Mouse (Mus musculus) testis, postnatal 10 days (tissue): ENCODE measurements around the gene Lias.

Experiments
- DNase-seq: peaks from one replicate; pipeline ENCODE4 v3.0.0; 2021; ENCODE audit warnings: low spot score

Gene Lias

DNA sequence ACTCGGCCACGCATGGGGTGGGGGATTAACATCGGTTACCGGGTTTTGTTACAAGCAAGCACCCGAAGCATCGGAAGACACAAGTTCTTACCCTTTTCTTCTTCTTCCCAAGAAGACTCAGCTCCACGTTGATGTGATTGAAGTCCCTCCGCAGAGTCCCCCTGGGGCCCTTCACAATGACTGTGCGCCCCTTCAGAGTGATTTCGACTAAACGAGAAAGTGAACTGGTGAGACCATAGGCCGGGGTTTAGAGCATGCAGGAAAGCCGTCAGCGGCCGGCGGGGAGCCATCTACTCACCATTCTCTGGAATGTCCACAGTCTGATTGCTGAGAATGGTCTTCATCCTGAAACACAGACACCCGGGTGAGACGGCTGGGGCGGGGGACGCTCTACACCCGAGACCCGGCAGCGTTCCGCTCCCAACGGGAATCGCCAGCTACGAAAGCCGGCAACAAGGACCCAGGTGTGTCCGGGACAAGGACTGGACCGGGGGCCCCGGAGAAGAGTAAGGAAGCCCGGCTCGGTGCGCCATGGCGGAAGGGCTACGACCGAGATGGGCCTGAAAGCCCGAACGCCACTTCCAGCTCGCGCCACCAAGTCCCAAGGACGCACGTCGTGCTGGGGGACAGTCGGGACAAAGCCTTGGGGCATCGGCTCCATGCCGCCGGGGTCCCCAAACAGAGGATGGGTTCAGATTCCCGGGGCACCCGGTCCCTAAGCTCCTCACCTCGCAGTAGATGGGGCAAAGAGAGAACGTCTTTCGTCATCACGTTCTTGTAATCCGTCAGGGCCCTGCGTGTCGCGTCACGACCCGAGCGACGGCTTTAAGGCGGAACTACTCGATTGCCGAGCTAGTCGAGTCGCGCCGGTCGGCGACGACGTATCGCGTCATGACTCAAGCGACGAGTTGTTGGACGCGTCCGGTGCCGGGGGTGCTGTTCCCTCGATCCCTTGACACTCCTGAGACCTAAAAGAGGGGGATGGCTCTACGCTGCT is at the start of gene Lias, which contains the start of gene Rpl9:
Gene Lias, plus strand, starts transcription at position 850 of the 997 bp plus-strand sequence.
Gene Rpl9, minus strand, starts transcription at position 797 of the 997 bp plus-strand sequence.
- DNase-seq, result peak; percentile 99

- DNase-seq, result no peak
Measured at GRCm38 (mm10) chr5:65348168-65348567, 43.1 kb upstream of the Lias start, which contains the start of gene Klb. Gene Klb (plus strand): TSS chr5:65348314.

DNA sequence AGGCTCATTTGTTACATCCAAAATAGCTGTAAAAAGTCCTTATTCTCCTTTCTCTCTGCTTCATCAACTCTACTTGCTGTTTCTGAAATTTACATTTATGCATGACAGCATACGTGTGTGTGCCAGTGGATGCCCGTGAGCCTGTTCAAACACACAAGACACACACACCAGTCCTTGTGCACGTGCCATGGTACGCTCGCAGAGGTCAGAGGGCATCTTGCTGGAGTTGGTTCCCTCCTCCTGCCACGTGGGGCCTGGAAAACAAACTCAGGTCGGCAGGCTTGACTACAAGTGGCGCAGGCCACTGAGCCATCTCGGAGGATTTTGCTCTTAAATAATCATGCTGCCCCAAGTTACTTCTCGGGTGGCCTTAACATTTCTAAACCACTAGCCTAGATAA is 40.8 kb upstream of the Lias start:
- DNase-seq, result no peak

GRCm38 (mm10) chr5:65354097-65354496 is 37.2 kb upstream of the Lias start:
- DNase-seq, result no peak

GRCm38 (mm10) chr5:65354985-65355384 is 36.3 kb upstream of the Lias start:
- DNase-seq, result no peak

DNA sequence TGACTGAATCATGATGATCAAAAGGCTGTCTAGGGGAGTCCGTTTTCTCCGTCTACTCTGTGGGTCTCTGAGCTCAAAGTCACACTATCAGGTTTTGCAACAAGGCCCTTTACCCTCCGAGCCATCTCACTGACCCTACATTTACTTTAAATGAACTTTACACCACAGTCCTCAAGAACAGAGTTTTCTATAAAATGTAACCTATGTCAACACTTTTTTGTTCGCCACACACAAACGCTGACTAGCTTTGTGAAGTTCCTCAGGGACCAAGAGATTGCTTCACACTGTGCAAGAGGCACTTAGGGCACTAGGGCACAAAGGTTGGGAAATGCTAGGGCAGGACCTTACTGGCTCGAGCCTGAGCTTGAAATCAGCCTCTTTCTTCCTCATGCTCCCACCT is 34.4 kb upstream of the Lias start:
- no peak for DNase-seq

DNA sequence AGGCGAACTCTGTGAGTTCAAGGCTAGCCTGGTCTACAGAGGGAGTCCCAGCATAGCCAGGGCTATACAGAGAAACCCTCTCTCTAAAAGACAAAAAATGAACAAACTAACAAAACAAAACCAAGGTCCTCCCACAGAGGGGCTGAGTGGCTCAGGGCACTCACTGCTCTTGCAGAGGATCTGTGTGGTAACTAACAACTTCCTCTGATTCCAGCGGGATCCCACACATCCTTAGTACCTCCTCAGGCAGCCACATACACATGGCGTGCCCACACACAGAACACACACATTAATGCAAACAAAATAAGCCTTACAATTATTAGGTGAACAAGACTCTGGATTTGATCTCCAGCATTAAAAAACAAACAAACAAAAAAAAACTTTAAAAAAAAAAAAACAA is 33.5 kb upstream of the Lias start:
- DNase-seq, result no peak

- no peak for DNase-seq
Measured at GRCm38 (mm10) chr5:65367837-65368236, 23.5 kb upstream of the Lias start.

DNA sequence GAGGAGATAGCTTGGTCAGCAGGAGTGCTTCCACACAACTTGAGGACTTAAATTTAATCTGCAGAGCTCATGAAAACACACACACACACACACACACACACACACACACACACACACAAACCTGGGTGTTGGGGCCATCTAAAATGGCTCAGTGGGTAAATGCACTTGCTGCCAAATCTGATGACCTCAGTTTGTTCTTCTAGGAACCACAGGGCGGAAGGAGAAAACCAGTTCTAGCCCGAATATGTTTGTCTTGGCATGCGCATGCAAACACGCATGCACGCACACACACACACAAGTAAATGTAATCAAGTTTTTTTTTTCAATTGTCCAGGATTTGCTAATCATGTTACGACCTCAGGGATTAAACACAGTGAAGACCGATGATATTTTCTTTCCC is 19.7 kb upstream of the Lias start:
- no peak for DNase-seq

GRCm38 (mm10) chr5:65374746-65375145 is 16.6 kb upstream of the Lias start:
- DNase-seq, result no peak

DNA sequence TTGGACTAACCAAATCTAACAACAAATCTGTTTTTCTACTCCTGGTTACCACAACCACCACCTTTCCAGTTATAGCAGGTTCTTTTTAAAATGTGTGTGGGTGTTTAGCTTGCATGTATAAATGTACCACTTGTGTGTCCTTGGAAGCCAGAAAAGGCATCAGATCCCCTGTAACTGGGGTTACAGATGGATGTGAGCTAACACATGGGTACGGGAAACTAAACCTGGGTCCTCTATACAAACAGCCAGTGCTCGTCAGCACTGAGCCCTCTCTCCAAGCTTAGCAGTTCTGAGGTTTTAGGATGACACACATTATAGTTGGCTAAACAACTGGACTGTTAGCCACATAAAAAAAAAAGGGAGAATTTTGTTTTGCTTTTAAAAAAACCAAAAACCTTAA is 5.6 kb upstream of the Lias start:
- no peak for DNase-seq

DNA sequence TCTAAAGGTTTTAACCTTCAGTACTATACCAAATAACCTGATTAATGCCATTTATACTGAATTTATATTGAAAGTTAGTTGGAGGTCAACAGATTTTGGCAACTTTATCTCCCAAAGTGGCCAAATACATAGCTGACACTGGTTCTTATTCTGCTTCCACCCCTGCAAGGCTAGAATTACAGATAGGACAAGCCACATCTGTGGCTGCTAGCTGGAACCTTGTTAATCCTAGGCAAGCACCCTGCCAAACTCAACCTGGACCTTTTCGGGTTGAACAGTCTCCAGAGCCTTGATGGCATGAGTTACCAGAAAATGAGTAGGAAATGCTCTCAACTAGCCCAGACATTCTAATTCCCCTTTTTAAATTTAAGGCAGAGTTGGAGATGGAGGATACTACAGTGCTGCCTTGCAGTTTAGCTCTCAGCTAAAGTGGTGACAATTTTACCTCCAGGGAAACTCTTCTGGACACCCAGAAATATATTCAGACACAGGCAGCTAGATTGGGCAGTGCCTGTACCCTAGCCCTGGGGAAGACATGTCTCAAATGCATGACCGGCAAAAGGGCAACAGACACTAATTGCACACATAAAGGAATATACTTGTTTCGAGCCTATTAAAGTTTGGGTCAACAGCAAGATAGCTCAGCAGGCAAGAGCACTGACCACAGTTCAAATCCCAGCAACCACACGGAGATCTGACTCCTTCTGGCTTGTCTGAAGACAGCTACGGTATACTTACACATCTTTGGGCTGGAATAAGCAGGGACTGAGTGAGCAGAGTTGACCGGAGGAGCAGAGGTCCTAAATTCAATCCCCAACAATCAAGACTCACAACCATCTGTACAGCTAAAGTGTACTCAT is 4.1 kb upstream of the Lias start:
- no peak for DNase-seq

DNA sequence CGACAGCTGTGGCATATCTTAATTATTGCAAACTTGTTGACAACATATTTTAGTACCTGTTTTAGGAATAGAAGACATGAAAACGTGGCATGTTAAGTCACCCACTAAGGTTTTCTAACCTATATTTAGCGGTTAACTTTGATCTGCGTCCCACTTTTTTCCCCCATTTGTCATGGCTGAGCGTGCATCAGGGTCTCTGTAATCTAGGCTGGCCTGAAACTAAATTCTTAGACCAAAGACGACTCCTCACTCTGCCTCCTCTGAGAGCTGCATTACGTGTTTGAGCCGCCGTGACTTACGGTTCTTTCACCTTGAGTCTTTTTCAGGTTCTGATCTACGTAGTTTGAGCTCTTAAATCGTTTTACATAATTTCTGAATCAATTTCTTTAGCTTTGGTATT is 456 bp downstream of the Lias start:
- no peak for DNase-seq

DNA sequence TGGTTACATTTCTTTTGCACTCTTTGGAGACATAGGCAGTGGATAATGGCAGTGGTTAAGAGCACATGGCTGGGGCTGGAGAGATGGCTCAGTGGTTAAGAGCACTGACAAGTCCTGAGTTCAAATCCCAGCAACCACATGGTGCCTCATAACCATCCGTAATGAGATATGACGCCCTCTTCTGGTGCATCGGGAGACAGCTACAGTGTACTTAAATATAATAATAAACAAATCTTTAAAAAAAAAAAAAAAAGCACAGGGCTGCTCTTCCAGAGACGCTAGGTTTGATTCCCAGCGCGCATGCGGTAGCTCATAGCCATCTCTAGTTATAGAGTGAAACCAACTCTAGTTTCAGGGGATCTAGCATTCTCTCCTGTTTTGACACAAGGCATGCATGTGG is 3.1 kb downstream of the Lias start:
- DNase-seq, result no peak

DNA sequence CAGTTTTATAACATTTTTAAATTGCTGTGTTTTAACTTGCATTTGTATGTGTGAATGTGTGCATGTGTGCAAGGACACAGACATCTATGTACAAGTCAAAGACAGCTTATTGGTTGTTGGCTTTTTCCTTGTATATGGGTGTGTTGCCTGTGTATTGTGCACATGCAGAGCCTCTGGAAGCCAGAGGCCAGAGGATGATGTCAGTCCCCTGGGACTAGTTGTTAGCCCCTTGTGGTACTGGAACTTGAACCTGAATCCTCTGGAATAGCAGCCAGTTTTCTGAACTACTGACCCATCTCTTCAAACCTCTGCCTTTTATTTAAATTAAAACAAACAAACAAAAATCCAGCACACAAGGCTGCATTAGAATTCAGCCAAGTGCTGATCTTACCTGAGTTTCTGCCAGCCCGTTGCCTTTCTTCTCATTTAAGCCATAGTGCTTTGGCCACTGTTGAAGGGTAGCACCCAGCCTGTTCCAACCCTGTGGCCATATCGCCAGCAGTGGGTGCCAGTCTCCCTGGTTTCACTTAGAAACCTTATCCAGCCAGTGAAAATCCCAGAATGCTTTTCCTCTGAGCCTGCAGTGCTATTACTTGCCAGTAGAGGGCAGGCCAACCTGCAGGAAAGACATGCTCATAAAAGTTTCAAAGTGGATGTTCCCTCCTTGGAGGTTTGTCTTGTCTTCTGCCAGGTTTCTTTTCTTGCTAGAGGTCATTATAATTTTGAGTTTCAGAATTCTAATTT is 10.1 kb downstream of the Lias start:
- DNase-seq, result peak; percentile 86

- DNase-seq, result no peak
Measured at GRCm38 (mm10) chr5:65407989-65408388, 16.7 kb downstream of the Lias start.

DNA sequence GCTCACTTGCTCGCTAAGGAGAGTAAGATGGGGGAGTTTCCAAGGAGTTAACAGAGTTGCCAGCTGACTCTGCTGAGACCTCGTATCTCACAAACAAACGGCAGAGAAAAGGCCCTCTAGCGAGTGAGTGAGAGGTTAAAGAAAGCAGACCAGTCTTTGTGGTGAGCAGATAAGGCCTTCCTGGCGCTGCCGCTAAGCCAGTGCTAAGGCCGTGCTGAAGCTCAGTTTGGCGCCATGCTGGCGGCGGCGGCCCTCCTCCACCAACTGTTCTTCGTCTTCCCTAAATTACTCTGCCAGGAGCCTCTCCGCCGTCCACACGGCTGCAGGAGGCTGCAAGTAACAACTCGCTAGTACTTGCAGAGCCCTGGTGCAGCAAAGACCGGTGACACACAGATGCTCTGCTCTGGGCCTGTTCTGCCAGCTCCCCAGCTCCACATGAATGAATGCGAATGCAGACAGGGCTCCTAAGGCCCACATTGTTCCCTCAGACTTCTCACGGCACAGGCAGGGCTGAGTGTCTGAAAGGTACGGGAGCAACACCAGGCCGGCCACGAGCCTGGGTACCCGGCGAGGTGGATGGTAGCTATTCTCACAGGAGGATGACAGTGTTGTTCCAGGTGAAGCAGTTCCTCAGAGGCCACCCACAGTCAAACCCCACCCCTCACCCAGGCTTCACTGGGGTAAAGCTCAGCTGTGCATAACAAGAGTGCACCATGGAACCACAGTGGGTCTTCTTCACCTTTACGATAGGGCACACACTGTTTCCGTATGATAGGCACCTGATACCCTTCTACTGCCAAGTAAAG is 24.6 kb downstream of the Lias start:
- peak; percentile 49 for DNase-seq

GRCm38 (mm10) chr5:65419136-65419535 is 27.8 kb downstream of the Lias start:
- DNase-seq, result no peak

- DNase-seq, result no peak
Measured at GRCm38 (mm10) chr5:65420822-65421221, 29.5 kb downstream of the Lias start.

DNA sequence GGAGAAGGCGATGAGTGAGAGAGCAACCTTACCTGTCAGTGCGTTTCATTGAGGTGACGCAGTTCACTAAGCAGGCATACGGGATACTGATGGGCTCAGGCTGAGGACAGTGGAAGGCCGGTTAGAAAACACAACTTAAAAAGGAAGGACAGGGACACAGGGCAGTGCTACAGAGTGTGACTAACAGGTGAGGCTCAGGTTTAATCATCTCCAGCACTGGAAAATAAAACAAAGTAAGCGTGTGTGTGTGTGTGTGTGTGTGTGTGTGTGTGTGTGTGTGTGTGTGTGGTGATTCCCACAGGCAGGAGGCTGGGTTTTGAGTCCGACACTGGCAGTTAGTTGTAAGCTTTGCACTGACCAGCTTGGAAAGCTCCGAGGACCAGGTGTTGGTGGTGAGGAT is 31.5 kb downstream of the Lias start:
- no peak for DNase-seq

DNA sequence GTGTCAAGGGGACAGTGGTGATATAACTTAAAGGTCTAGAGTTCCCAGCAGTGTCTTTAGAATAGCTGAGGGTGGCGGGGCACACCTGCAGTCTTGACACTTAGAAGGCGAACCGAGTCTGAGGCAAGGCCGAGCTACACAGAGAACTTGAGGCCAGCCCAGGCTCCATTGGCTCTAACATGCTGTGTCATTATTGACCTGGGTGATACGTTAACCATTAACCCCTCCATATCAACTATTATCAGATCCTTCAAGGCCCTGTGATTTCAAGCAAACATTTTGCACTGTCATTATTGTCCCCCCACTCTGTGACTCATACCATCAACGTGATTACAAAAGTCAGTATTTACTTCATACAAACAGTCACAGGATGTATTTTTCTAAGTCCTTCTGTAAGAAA is 32.9 kb downstream of the Lias start:
- no peak for DNase-seq
